Mouse (Mus musculus) small intestine, adult 2 months (tissue): Measurements from ENCODE around the gene Izumo1r. TPM values are rescaled to one million over a fixed set of nuclear protein-coding genes. Genes with fewer than 3 reads are reported as not detected.

Source experiments
- H3K27ac ChIP-seq: fragments of 200-500 bp; 2 replicates; pipeline ENCODE4 v1.5.1; 2012; ENCODE audit warnings: low read depth, low read length, control low read depth, inconsistent platforms; ENCODE audit not compliant: insufficient read depth
- H3K27me3 ChIP-seq: fragments of 200-500 bp; 2 replicates; pipeline ENCODE4 v1.6.1; 2012; ENCODE audit warnings: mild to moderate bottlenecking, moderate library complexity, low read length, inconsistent platforms; ENCODE audit not compliant: control insufficient read depth, insufficient read depth
- H3K36me3 ChIP-seq: fragments of 200-500 bp; 2 replicates; pipeline ENCODE4 v1.6.1; 2012; ENCODE audit warnings: mild to moderate bottlenecking, low read length, control low read depth, inconsistent platforms; ENCODE audit not compliant: control insufficient read depth, insufficient read depth
- H3K4me1 ChIP-seq: fragments of 200-500 bp; 2 replicates; pipeline ENCODE4 v1.6.1; 2012; ENCODE audit warnings: low read length, inconsistent platforms, mixed read lengths; ENCODE audit not compliant: control insufficient read depth, insufficient read depth, insufficient read length
- H3K4me3 ChIP-seq: fragments of 200-500 bp; 2 replicates; pipeline ENCODE4 v1.5.1; 2012; ENCODE audit warnings: low read depth, mild to moderate bottlenecking, control low read depth, inconsistent platforms, low read length, moderate library complexity
- CTCF ChIP-seq: fragments of 200-500 bp; IDR thresholded peaks from 2 replicates; pipeline ENCODE4 v1.5.1; 2012; ENCODE audit warnings: low read depth, mild to moderate bottlenecking, control low read depth, inconsistent platforms, low read length, moderate library complexity, mixed read lengths; ENCODE audit not compliant: insufficient replicate concordance, insufficient read length; ENCODE audit errors: extremely low read depth
- POLR2A ChIP-seq: fragments of 200-500 bp; IDR thresholded peaks from 2 replicates; pipeline ENCODE4 v1.6.1; 2012; ENCODE audit warnings: low read depth, mild to moderate bottlenecking, control low read depth, inconsistent platforms, low read length, moderate library complexity
- WGBS: fragments of 180-500 bp; shearing (Covaris S2); methylation state at CpG from one replicate; pipeline ENCODE4 v1.1.7; 2018; 5-methylcytosine and 5-hydroxymethylcytosine counted together
- polyA plus RNA-seq: library from polyadenylated mRNA; depleted of rRNA; stranded (reverse); fragments of >200 nt; gene quantifications from 2 replicates; pipeline ENCODE4 v1.2.3, GENCODE M21; 2012

Gene Izumo1r
- polyA plus RNA-seq, 1 experiment: 3.1 TPM

GRCm38 (mm10) chr9:14904741-14905475, 1.2 kb upstream of the Izumo1r start:
- Histone ChIP-seq H3K36me3 (no peaks in the 10 kb centered on the region), H3K4me1 (no peaks in the 10 kb centered on the region), H3K4me3 (no peak overlapping the region), H3K27ac (no peak overlapping the region), H3K27me3 (no peaks in the 10 kb centered on the region)
- TF ChIP-seq CTCF: no peak
- TF ChIP-seq POLR2A: no peak
- 66% methylated on average over 9 of the region's 9 CpGs for WGBS

- TF ChIP-seq POLR2A (no peak), CTCF (no peak)
- Histone ChIP-seq H3K27me3 (no peaks in the 10 kb centered on the region), H3K36me3 (no peaks in the 10 kb centered on the region), H3K4me3 (no peak overlapping the region), H3K27ac (no peak overlapping the region), H3K4me1 (no peaks in the 10 kb centered on the region)
- 89% methylated on average over 3 of the region's 3 CpGs for WGBS
Observed at GRCm38 (mm10) chr9:14903006-14903405, 743 bp downstream of the Izumo1r start.

GRCm38 (mm10) chr9:14902416-14902815, 1.3 kb downstream of the Izumo1r start:
- Histone ChIP-seq H3K4me1 (no peaks in the 10 kb centered on the region), H3K27ac (no peak overlapping the region), H3K27me3 (no peaks in the 10 kb centered on the region), H3K4me3 (no peak overlapping the region), H3K36me3 (no peaks in the 10 kb centered on the region)
- TF ChIP-seq POLR2A: no peak
- no peak for TF ChIP-seq CTCF
- WGBS: 89% methylated on average over 2 of the region's 2 CpGs

GRCm38 (mm10) chr9:14901757-14902156, 2.0 kb downstream of the Izumo1r start:
- Histone ChIP-seq H3K27me3 (no peaks in the 10 kb centered on the region), H3K27ac (no peak overlapping the region), H3K4me1 (no peaks in the 10 kb centered on the region), H3K4me3 (no peak overlapping the region), H3K36me3 (no peaks in the 10 kb centered on the region)
- WGBS: 23% methylated on average over 7 of the region's 7 CpGs
- TF ChIP-seq CTCF: no peak
- TF ChIP-seq POLR2A: no peak

GRCm38 (mm10) chr9:14897102-14897501, 6.6 kb downstream of the Izumo1r start:
- Histone ChIP-seq H3K4me3 (no peak overlapping the region), H3K36me3 (no peaks in the 10 kb centered on the region), H3K27me3 (no peaks in the 10 kb centered on the region), H3K4me1 (no peaks in the 10 kb centered on the region), H3K27ac (no peak overlapping the region)
- 72% methylated on average over 3 of the region's 3 CpGs for WGBS
- TF ChIP-seq POLR2A: no peak
- no peak for TF ChIP-seq CTCF

GRCm38 (mm10) chr9:14895237-14895835, 8.4 kb downstream of the Izumo1r start:
- TF ChIP-seq POLR2A: no peak
- TF ChIP-seq CTCF: no peak
- Histone ChIP-seq H3K27ac (no peak overlapping the region), H3K4me1 (no peaks in the 10 kb centered on the region), H3K36me3 (no peaks in the 10 kb centered on the region), H3K27me3 (no peaks in the 10 kb centered on the region), H3K4me3 (no peak overlapping the region)
- WGBS: 80% methylated on average over 7 of the region's 7 CpGs

GRCm38 (mm10) chr9:14894628-14895027, 9.1 kb downstream of the Izumo1r start:
- WGBS: 81% methylated on average over 3 of the region's 3 CpGs
- Histone ChIP-seq H3K36me3 (no peaks in the 10 kb centered on the region), H3K4me1 (no peaks in the 10 kb centered on the region), H3K4me3 (no peak overlapping the region), H3K27ac (no peak overlapping the region), H3K27me3 (no peaks in the 10 kb centered on the region)
- TF ChIP-seq CTCF: peak; percentile 23; the same call in 1 of the 2 replicates
- no peak for TF ChIP-seq POLR2A

- H3K36me3 ChIP-seq: no peaks in the 10 kb centered on the region
- H3K27ac ChIP-seq: no peak overlapping the region
- H3K27me3 ChIP-seq: no peaks in the 10 kb centered on the region
- H3K4me1 ChIP-seq: no peaks in the 10 kb centered on the region
- no peak for TF ChIP-seq CTCF
- TF ChIP-seq POLR2A: no peak
- WGBS: 67% methylated on average over 9 of the region's 9 CpGs
- H3K4me3 ChIP-seq: no peak overlapping the region
Observed at GRCm38 (mm10) chr9:14893388-14893787, 10.4 kb downstream of the Izumo1r start.
